Comparison of ENCODE assay signal across 8 mouse cellular contexts in the genomic region with DNA sequence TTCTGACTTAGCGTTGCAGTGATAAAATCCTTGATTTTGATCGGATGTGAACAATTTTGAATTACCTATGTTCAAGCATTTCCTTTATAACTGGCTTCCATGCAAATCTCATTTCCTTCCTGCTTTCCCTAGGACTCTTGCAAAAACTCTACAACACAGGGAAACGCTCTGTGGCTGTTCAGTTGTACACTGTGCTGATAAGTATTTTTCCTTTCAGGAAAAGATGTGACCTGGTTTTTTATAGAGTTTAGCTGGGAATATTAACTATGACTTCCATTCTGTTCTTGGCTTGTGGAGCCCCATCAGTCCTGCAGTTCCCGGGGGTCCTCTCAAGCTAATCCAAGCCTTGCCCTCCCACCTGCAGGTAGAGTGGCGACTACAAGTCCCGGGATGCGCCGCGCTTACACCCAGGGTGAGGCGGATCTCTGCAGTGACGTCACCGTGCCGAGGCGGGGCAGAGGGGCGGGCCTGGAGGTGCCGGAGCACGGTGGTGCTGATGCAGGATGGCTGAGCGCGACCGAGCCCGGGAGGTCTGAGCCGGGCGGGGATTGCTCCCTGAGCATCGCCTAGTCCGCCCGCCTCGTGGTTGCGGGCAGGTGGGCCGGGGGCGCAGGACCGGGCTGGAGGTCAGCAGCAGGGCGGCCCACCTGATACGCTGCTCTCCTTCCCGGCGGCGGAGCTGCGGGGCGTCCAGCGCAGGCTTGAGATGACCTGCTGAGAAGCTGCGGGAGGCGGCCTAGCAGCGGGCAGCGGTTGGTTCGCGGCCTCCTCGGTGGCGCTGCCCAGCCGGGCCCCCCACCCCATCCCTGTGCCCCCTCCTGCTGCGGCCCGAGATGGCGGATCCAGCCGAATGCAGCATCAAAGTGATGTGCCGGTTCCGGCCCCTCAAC. TPM values are rescaled to one million over a fixed set of nuclear protein-coding genes. Genes with fewer than 3 reads are reported as not detected.
DNase-seq lines count a peak whose midpoint lies in the region; ATAC-seq and TF ChIP-seq lines count a peak whose summit lies in the region.

A gene (plus strand): TSS at position 470 of the 890 bp plus-strand sequence.

- 0 out of 2 replicates have a peak, but pooled peaks cover 3% of the 10 kb centered on the region for H3K27me3 ChIP-seq in hindbrain, embryonic 13.5 days
- H3K27me3 ChIP-seq in lung, embryonic 16.5 days (ENCODE audit: control insufficient read depth, insufficient read depth, low read depth, low read length), result peaks cover 26% of the 10 kb centered on the region
- H3K27me3 ChIP-seq in thymus, adult 2 months (ENCODE audit: control insufficient read depth, insufficient read depth, low read length), result peaks cover 12% of the 10 kb centered on the region; the same call in 1 of the 2 replicates

- peak; percentile 86 for DNase-seq in R1 (ENCODE audit: low read depth, low spot score)
- DNase-seq in cerebellum, postnatal 25 days, result peak; percentile 96 to 98
- DNase-seq in frontal cortex, postnatal 25 days (ENCODE audit: low spot score in 2 of 2), result peak; percentile 82 to 88
- DNase-seq in layer of hippocampus, postnatal 10 days (ENCODE audit: low spot score in 2 of 2), result peak; percentile 93 to 96
- peak; percentile 62 for DNase-seq in ovary, postnatal 10 days (ENCODE audit: low spot score)
- peak; percentile 91 for DNase-seq in thymus, adult 2 months

- no peak for TF ChIP-seq POLR2A in thymus, adult 2 months (IDR thresholded peaks at IDR 0.05; ENCODE audit: control insufficient read depth, extremely low read depth, insufficient read depth, low read length, poor library complexity)

- no peak for TF ChIP-seq CTCF in thymus, adult 2 months (IDR thresholded peaks at IDR 0.05; ENCODE audit: borderline replicate concordance, control insufficient read depth, extremely low read depth, insufficient read depth, low read length, poor library complexity)

- WGBS in hindbrain, embryonic 13.5 days, result 5% methylated on average over 50 of the region's 54 CpGs
- 4% methylated on average over 53 of the region's 54 CpGs for WGBS in lung, embryonic 16.5 days
- WGBS in thymus, adult 2 months, result 6% methylated on average over 54 of the region's 54 CpGs

- H3K36me3 ChIP-seq in hindbrain, embryonic 13.5 days, result peaks cover 18% of the 10 kb centered on the region
- H3K36me3 ChIP-seq in lung, embryonic 16.5 days (ENCODE audit: control insufficient read depth, insufficient read depth, low read length), result no peaks in the 10 kb centered on the region
- H3K36me3 ChIP-seq in thymus, adult 2 months (ENCODE audit: control insufficient read depth, insufficient read depth, low read length), result no peaks in the 10 kb centered on the region

- peak; percentile 97 for ATAC-seq in hindbrain, embryonic 13.5 days (ENCODE audit: low FRiP score)
- peak; percentile 98 for ATAC-seq in lung, embryonic 16.5 days (ENCODE audit: low read depth)

- no peaks in the 10 kb centered on the region for H3K9me3 ChIP-seq in hindbrain, embryonic 13.5 days
- H3K9me3 ChIP-seq in lung, embryonic 16.5 days (ENCODE audit: control insufficient read depth, low read length), result no peaks in the 10 kb centered on the region

- H3K4me2 ChIP-seq in hindbrain, embryonic 13.5 days, result peak within 1 kb of the TSS; percentile 74
- H3K4me2 ChIP-seq in lung, embryonic 16.5 days (ENCODE audit: low read depth, low read length), result peak within 1 kb of the TSS; percentile 98

- H3K27ac ChIP-seq in hindbrain, embryonic 13.5 days, result peak within 1 kb of the TSS; percentile 95
- no peak within 1 kb of the TSS for H3K27ac ChIP-seq in lung, embryonic 16.5 days (ENCODE audit: low read length)
- no peak within 1 kb of the TSS for H3K27ac ChIP-seq in thymus, adult 2 months (ENCODE audit: control insufficient read depth, insufficient read depth, low read length)

- peaks cover 29% of the 10 kb centered on the region for H3K4me1 ChIP-seq in hindbrain, embryonic 13.5 days (replicated peaks)
- H3K4me1 ChIP-seq in lung, embryonic 16.5 days (replicated peaks; ENCODE audit: control insufficient read depth, insufficient read depth, low read length), result peaks cover 10% of the 10 kb centered on the region; the same call in 1 of the 2 replicates
- peaks cover 8% of the 10 kb centered on the region for H3K4me1 ChIP-seq in thymus, adult 2 months (replicated peaks; ENCODE audit: control insufficient read depth, insufficient read depth, low read length)

- peak within 1 kb of the TSS; percentile 94 for H3K9ac ChIP-seq in hindbrain, embryonic 13.5 days
- peak within 1 kb of the TSS; percentile 45 for H3K9ac ChIP-seq in lung, embryonic 16.5 days (ENCODE audit: low read length)

- peak within 1 kb of the TSS; percentile 79 for H3K4me3 ChIP-seq in hindbrain, embryonic 13.5 days
- H3K4me3 ChIP-seq in lung, embryonic 16.5 days (ENCODE audit: low read length), result peak within 1 kb of the TSS; percentile 65
- H3K4me3 ChIP-seq in thymus, adult 2 months (ENCODE audit: control insufficient read depth, insufficient read depth, low read length), result peak within 1 kb of the TSS; percentile 57

RNA-seq across cellular contexts. Expression of the gene that starts here (rescaled TPM):
- polyA plus RNA-seq in hindbrain, embryonic 13.5 days (2015; fragmentation: Nextera tagmentation; extraction: Ambion mirVana), result 178 and 186 TPM in 2 replicates
- 100 to 1,000 TPM; 545 to 571 TPM for total RNA-seq in layer of hippocampus, postnatal 10 days (2021)
- 0.85 and 0.88 TPM in 2 replicates for polyA plus RNA-seq in lung, embryonic 16.5 days (2015; fragmentation: Nextera tagmentation; extraction: Ambion mirVana)
- polyA plus RNA-seq in thymus, adult 2 months (2012; rRNA removed), result 0.40 and 1.4 TPM in 2 replicates

Comparison
In these comparisons a context has a peak if more than half of its experiments do, and no peak if none do; other contexts are left out.
1. RNA of the gene that starts here (polyA plus RNA-seq): 178 to 186 TPM in hindbrain, embryonic 13.5 days; 0.85 to 0.88 TPM in lung, embryonic 16.5 days and 0.40 to 1.4 TPM in thymus, adult 2 months; every median in the first group is over 10 times any median in the second.
2. Peak in ATAC-seq, H3K4me3 ChIP-seq, H3K9ac ChIP-seq and H3K4me2 ChIP-seq in lung, embryonic 16.5 days; RNA of the gene not detected or under 1 TPM.
3. Peak in every context shown above with its lines, with median percentiles within 50 percentile points of each other: DNase-seq and H3K4me3 ChIP-seq.